Mouse (Mus musculus): ENCODE data around the gene Tenm2.

Gene Tenm2

DNA sequence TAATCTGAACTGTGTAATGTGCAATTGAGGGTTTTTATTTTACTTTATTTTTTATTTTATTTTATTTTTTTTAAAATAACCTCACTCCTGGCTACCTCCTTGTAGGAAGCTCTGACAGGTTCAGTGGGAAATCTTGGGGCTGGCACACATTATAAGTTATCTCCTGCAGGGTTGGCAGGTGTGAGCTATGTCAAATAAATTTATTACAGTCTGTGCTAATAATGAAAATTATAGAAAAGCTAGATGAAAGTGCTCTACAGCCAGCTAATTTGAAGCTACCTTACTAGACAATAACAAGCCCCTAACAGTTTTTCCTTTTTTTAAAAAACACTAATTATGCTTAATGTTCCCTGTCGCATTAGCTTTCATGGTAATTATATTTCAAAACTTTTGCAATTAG, 885.5 kb downstream of the Tenm2 start:
- no peak for DNase-seq (ENCODE audit: low read depth)

DNA sequence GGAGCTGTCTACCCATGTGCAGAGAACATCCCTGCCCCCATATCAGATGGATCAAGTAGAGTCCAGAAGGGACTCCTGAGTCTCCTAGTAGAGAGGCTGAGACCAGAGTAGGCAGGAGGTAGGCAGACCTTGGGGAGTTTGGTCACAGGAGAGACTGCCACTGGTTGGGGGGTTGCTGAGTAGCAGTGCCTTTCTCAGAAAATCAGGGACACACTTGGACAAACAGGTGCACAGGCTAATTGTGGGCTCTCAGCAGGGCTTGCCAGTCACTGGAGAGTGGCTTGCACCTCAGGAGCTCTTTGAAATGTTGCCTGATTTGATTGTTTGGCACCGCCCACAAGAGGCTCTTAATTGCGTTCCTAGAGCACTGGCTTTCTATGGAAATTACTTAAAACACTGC, 885.9 kb downstream of the Tenm2 start:
- no peak for DNase-seq (ENCODE audit: low read depth)

DNA sequence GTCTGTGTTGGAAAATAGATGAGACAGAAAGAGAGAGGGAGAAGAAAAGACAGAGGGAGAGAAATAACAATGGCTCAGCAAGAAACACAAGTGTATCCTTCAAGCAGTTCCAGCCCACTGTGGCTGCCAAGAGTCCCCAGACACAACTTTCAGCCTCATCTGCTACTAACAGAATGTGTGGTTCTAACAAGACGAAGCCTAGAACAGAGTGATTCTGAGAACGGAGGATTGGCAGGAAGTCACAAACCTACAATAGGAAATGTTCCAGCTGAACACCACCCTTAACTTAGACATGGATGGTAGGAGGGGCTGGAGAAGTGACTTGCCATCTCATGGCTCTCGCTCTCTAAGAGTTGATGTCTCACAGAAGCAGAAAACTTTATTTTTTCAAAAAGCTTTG, 894.0 kb downstream of the Tenm2 start:
- no peak for DNase-seq (ENCODE audit: low read depth)

DNA sequence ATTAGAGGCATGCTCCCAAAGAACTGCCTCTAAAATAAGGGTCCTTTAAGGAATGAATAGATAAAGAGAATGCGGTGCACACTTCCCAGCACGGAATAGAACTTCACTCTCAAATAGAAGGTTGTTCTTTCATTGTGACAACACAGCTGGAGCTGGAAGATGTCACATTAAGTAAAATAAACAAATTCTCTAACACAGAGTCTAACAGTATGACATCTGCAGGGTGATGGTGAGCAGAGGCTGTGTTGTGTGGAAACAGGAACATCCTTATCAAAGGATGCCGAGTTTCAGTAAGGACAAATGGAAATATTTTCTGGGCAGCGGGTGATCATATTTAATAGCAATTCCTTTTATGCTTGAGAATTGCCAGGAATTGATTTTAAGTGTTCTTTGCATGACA, 897.3 kb downstream of the Tenm2 start:
- no peak for DNase-seq (ENCODE audit: low read depth)

DNA sequence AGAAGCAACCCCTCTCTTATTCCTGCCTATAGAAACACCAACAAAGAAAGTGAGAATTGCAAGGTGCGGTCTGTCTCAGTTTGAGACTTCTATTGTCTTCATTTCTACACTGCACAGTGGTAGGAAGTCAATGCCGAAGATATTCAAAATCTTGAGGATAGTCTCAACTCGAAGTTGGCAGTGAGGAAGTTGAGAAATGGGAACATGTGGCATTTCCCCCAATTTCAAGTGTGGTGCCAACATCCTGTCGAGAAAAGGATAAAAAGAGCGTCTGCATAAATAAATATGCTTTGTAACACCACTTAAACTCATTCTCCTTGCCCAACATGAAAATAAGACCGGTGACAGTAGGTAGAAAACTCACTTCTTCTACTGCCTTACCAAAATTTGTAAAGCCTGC, 898.7 kb downstream of the Tenm2 start:
- DNase-seq (ENCODE audit: low read depth): no peak

DNA sequence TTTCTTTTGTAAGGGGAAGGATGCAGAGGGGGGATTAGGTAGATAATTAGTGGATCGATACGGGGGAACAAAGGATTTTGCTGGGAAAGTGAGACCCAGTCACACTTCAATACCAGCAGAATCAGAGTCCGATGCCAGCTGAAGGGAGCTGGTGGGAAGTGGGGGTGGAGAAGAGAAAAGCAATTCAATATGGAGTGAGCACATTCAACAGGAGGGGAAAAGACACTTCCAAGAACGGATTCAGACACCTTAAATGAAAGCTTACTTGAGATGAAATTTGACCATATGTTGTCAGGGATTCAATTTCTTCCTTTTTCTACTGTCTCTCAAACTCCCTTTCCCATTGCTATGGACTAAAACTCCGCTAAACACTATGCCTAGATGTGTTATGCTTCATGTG, 900.6 kb downstream of the Tenm2 start:
- no peak for DNase-seq (ENCODE audit: low read depth)

DNA sequence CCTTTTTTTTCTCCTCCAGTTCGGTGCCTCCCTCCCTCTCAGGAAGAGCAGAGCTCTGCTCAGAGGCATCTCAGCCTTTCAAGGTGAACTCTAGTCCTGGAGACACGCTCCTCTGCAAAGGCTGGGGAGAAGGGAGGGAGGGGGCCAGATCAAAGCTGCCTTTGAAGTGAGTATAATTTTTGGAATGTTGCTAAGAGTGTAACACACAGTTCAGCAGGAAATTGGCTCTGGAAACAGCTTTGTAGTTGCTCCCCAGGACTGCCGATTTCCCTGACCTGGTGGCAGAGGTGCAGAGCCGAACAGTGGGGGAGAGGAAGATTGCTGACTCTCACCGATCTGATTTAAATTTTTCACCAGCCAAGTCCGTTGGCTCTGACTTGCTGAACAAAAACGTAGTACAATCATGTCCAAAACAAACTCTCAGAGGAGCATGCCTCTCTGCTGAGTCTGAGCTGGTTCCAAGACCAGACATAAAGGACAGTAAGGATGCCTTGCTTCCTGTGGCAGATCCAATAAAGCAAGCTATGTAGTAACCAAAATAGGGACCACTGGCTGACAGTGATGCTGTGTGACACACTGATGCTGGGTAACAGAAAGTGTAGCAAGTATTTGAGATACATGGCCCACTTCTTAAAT, 901.5 kb downstream of the Tenm2 start:
- DNase-seq (ENCODE audit: low read depth): no peak

DNA sequence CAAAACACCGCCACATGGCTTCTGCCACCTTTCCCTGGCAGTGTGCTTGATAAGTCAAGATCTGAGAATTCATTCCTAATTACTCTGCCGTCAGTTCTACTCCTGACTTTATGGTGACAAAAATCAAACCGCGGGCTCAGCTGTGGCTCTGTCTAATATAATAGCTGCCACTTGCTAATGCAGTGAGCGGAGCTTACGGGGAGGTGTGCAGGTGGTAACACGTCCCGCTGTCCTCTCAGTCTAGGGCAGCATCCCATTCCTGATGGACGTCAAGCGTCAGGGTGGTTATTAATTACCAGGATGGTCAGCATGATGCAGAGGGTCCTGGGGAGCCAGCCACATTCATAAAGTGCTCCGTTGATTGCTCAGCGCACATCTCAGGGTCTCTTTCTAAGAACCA, 903.5 kb downstream of the Tenm2 start:
- DNase-seq (ENCODE audit: low read depth): no peak

DNA sequence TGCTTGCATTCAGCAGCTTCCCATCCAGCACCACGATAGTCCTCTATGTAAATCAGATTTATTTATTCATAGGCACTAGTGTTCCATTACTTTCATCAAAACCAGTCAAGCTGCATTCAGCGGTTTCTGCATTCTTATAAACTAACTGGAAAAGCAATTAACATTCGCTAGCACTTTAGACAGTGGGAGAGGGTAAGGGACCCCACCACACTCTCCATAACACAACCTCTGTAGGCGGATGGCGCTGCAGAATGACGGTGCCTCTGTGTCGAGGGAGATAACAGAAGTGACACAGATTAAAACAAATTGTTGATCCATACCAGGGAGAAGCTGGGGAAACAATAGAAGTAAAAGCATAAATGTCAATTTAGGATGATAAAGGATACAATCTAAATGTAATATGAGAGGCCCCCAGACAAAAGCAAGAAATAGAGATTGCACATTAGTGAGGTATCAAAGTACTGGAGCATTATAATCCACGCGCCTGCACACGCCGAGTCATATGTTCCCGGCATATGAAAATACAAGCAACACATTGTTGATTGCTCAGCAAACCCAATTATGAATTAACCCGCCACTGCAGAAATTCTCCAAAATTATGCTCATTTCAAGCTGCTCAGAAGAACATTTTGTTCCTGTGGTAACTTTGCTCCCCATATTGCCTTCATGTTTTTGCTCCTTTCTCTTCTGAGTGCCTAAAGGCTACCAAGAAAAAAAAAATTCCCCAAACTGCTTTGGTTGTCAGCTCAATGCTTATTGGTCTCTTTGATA, 904.2 kb downstream of the Tenm2 start:
- DNase-seq (ENCODE audit: low read depth): no peak

DNA sequence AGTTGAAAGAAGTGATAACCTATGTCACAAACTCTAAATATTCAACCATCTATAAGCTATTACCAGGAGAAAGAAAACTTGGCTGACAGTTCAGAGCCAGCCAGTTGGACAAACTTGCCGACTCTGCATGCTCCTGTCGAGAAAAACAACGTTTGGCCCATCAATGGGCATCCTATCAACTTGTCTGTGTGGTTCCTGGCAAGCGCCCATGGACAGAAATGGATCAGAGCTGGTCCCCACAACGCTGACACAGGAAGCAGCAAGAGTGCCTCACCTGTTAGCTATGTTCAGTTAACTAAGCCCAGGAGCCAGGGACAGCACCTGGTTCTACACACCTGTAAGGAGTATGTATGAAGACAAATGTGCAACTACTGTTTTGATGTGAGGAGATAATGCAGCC, 908.5 kb downstream of the Tenm2 start:
- DNase-seq (ENCODE audit: low read depth): no peak

DNA sequence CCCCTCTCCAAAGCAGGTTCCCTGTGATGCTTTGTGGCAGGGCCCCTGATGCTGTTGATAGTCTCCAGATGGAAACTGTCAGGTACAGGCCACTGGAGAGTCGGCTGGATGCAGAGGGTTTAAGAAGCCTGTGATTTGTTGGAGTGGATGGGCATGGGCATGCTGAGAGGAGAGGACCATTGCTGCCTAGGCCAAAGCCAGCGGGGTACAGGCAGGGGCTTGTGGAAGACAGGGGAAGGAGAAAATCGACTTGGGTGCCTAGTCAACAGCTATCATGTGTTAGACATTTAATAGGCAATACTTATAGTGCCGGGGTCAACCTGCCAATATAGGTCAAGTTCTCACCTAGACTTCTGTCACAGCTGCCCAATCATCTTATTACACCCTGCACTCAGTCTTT, 926.4 kb downstream of the Tenm2 start:
- no peak for DNase-seq (ENCODE audit: low read depth)

DNA sequence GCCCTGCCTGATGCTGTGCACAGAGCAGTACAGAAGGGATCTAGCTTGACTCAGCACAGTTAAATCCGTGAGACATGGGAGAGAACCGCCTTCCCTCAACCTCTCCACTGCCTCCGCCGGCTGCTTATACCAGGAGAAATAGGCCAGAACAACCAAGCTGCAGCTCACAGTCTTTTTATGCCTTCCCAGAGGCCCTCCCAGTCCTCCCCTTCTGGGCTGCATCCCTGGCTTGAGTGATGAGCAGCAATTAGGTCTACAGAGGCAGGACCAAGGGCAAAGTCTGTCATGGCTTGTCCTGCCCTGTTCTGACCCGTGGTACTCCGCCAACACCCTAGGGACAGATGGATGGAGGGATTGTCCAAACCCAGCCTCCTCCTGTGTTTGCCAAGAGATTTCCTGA, 928.5 kb downstream of the Tenm2 start:
- DNase-seq (ENCODE audit: low read depth): no peak

DNA sequence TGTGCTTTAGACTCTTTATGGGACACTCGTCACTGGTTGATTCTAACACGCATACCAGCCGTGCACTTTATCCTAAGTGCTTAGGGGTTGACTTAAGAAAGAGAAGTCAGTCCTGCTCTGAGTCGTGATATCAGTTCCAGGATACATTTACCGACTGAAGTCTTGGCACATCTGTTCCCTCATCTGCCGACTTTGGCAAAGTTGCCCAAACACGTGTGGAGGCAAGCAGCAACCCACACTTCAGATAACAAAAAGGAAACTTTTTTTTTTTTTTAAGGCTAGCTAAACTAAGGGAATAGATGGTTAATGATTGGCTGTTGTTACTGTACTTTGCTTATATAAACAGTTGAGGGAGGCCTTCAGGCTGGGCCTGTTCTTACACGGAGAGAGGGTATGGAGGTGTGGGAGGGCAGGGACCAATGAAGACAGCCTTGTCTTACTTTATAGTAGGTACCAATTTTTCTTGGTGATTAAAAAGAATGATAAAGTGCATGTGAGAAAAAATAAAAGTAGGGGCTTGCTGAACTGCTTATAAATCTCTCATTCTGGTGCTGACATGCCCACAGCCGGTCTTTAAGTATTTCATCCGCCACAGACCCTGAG, 930.3 kb downstream of the Tenm2 start:
- DNase-seq (ENCODE audit: low read depth): no peak

DNA sequence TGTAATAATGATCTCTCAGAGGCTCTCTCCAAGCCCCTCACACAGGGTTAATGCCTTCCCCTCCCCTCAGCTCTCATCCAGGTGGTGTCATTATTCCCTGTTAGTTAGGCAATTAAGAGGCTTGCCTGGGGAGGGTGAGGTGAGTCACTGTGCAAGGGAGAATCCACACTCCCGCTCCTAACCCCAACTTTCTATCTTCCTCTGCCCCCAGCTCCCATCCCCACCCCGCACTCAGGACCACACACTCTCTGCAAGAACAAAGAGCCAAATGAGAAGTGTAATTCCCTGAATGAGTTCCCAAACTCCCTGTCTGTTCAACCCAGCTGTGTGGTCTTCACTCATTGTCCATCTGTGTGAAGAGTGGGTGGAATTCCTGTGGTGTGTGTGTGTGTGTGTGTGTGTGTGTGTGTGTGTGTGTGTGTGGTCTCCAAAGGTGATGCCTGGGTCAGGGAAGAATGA, 932.8 kb downstream of the Tenm2 start:
- DNase-seq (ENCODE audit: low read depth): no peak

DNA sequence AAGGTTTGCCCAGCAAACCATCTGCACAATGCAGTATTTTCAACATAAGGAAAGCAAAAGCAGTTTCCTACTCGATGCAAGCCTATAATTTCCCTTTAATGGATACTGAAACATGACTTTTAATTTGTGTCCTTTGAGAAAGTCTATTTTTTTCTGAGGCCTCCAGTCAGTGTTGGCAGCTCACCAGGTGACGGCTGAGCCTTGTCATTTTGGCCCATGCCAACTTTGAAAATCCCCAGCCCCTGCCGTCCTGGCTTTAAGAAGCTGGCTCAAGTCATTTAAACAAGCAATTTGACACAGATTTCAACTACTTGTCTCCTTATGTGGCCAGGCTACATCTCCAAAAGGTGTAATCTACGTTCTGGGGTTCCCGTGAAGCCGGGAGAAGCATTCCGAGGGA, 933.7 kb downstream of the Tenm2 start:
- no peak for DNase-seq (ENCODE audit: low read depth)

DNA sequence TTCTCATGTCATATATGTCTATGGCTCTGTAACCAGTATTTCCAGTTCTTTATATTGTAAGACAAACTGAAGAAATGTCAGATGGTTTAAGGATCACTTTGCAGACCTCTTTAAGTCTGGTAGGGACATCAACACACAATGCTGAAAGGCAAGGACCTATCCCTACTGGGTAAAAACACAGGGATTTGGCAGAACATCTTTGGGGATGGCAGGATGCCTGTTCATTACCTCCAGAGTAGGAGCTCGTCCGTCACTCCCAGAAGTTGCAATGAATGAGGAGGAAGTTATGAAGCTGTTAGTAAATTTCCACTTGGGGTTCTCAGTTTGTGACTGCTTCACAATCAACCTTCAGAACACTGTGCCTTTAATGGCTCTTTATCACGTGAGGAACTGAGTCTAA, 939.2 kb downstream of the Tenm2 start:
- DNase-seq (ENCODE audit: low read depth): no peak

DNA sequence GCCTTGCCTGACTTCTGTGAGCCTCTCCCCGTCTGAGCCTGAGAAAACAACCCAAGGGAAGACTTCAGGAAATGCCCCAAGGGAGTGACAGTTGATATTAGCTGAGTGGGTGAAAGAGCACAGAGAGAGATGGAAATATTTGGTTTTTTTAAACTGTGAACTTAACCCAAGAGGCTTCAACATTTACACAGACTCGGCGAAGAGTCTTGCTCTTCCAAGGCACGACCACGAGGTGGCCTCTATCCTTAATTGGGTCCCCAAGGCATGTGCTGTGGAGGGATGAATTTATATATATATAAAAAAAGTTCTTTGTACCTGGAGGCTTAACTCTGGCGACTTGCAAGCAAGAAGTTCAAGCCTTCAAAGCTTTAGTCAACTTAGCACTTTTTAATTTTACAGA, 943.6 kb downstream of the Tenm2 start:
- DNase-seq (ENCODE audit: low read depth): no peak

DNA sequence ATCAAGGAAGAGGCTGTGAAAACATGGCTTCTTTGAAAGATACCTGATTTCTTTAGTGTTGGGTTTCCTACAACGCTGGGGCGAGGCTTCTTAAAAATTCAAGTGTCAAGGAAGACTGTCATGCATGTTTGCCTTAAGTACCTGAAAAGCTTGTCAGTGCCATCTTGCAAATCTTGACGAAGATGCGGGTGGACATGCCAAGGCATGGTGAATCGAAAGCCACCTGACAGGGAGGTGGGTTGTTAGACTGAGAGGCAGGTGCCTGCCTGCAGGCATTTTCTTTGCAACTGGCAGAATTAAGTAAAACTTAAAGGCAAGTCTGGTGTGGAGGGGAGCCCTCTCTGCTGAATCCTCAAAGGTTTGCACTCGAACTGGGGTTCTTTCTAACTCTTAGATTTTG, 949.5 kb downstream of the Tenm2 start:
- DNase-seq (ENCODE audit: low read depth): no peak

DNA sequence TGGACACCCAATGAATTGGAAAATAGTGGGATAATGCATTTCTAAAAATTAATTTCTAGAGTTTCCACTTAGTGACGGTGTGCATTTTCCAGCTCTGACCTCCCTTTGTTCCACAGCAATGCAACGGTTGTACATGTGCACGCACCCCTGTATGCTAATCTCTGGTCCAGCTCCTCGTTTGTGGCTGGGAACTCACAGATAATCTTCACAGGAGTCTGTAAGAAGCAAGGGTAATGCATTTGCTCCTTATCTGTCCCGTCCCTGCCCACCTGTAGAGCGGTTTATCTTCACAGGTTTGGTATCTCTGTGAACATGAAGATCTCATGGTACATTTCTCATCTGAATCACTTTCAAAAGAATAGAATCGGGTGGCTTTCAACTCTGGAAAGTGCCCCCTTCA, 955.2 kb downstream of the Tenm2 start:
- DNase-seq (ENCODE audit: low read depth): no peak

DNA sequence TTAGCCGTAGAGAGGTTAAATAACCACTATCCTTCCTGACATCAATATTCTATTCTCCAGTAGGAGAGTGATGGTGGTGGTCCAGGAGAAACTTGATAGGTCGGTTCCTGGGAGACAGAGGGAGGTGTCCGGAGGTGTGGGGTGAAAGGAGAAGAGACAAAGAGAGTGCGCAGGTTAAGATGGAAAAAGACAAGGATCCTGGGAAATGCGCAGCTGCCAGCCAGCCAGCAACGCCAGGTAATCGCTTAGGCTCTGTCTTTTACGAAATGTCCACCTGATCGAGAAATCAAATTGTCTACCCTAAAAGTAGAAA, 957.9 kb downstream of the Tenm2 start:
- DNase-seq (ENCODE audit: low read depth): no peak

DNA sequence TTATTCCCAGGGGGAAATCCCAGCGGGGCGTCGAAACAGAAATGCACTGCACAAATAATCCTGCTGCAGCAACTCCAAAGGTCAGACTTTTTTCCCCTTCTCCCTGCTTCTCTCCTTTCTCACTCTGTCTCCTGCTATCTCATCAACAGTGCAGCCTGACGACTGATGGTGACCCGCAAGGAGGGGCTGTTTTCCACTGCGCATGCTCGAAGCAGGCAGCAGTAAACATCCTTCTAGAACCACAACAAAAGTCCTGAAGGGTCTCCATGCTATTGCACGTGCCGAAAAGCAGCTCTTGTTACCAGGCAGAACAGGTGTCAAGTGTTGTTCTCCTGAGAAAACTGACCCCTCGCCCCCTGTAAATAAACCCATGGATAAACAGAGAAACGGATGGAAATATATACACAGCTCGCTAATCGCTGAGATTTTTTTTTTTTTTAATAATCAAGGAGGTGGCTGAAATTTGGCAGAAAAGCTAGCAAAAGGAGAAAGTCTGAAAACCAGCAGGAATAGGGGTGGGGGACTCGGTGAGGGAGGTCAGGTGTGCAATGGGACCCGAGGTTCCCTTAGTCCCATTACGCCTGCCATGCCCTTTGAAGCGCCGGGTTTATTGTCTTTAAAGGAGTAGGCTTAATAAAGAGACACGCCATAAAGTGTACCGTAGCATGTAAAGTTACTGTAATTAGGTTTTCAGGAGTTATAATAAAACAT, 958.4 kb downstream of the Tenm2 start:
- DNase-seq (ENCODE audit: low read depth): no peak

DNA sequence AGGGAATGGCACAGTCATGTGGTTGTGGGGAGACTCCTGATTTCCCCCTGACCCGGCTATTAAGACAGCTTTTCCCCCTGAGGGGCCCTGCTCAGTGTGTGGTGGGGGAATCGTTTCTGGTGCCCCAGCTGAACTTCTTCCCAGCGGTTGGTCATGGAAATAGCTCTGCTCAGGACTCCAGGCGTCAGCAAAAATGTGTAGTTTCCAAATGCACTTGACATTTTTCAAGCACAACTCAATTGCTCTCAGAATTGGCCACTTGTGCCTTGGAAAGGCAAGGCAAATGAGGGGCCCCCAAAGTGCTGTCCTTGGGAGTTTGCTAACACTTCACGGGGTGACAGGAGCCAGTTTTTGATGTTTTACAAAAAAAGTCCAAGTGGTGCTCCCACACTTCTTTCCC, 959.7 kb downstream of the Tenm2 start:
- DNase-seq (ENCODE audit: low read depth): no peak

DNA sequence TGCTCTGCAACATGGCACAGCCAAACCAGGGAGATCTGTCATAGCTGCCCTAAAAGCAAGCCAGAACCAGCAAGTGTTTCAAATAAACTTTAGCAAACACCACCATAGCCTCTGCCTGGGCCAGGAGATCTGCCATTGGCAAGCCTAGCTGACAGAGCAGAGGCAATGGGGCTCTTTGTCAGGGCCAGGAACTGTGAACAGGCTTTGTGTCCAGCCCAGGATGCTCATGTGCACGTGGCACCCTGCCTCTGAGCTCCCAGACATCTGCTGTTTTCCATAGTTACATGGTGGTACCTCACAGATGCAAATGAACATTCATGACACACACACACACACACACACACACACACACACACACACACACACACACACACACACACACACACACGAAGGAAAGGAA, 963.6 kb downstream of the Tenm2 start:
- DNase-seq (ENCODE audit: low read depth): no peak
